Mouse (Mus musculus) MEL (cell line): ENCODE data around the gene Qtrt2. TPM values are rescaled to one million over a fixed set of nuclear protein-coding genes. Genes with fewer than 3 reads are reported as not detected.

Experiments
- DNase-seq: peaks from one replicate; pipeline ENCODE4 v3.0.0; 2011; ENCODE audit warnings: low read depth, low spot score
- H3K27ac ChIP-seq: 2 replicates; pipeline ENCODE4 v1.5.1; 2012; ENCODE audit warnings: low read depth, mild to moderate bottlenecking, control low read depth, low read length, moderate library complexity; ENCODE audit not compliant: control insufficient read depth
- H3K27me3 ChIP-seq, 2 experiments: fragments of 150-350 bp in 1 of 2; sonication (generic) in 1 of 2; 2 replicates each; pipeline ENCODE4 v1.6.1; 2012; ENCODE audit warnings: low read length in 2 of 2, mild to moderate bottlenecking in 2 of 2, improper control_type of control experiment in 1 of 2, moderate library complexity in 1 of 2; ENCODE audit not compliant: insufficient read depth in 2 of 2, control insufficient read depth in 1 of 2
- H3K36me3 ChIP-seq, 2 experiments: 2 replicates each; pipeline ENCODE4 v1.6.1; 2012 to 2014; ENCODE audit warnings: low read length in 2 of 2, improper control_type of control experiment in 1 of 2, inconsistent platforms in 1 of 2, mild to moderate bottlenecking in 1 of 2; ENCODE audit not compliant: insufficient read depth in 2 of 2, control insufficient read depth in 1 of 2
- H3K4me1 ChIP-seq, 2 experiments: fragments of 150-350 bp in 1 of 2; sonication (generic) in 1 of 2; 2 replicates each; pipeline ENCODE4 v1.6.1; 2012; ENCODE audit warnings: low read length in 2 of 2, improper control_type of control experiment in 1 of 2, mild to moderate bottlenecking in 1 of 2; ENCODE audit not compliant: insufficient read depth in 2 of 2, control insufficient read depth in 1 of 2
- H3K4me3 ChIP-seq, 2 experiments: fragments of 150-350 bp in 1 of 2; sonication (generic) in 1 of 2; 2 replicates each; pipeline ENCODE4 v1.5.1; 2012; ENCODE audit warnings: low read depth in 2 of 2, low read length in 2 of 2, mild to moderate bottlenecking in 2 of 2, moderate library complexity in 2 of 2, control low read depth in 1 of 2, improper control_type of control experiment in 1 of 2; ENCODE audit not compliant: control insufficient read depth in 1 of 2, insufficient read depth in 1 of 2
- H3K79me2 ChIP-seq: 2 replicates; pipeline ENCODE4 v1.6.1; 2012; ENCODE audit warnings: mild to moderate bottlenecking, low read length, moderate library complexity; ENCODE audit not compliant: control insufficient read depth, poor library complexity, insufficient read depth
- H3K9ac ChIP-seq: 2 replicates; pipeline ENCODE4 v1.6.1; 2012; ENCODE audit warnings: low read depth, mild to moderate bottlenecking, control low read depth, low read length, moderate library complexity; ENCODE audit not compliant: control insufficient read depth, poor library complexity, severe bottlenecking
- H3K9me3 ChIP-seq: fragments of 150-350 bp; sonication (generic); replicated peaks from 2 replicates; pipeline ENCODE4 v1.6.1; 2012; ENCODE audit warnings: mild to moderate bottlenecking, low read length, improper control_type of control experiment, moderate library complexity; ENCODE audit not compliant: insufficient read depth
- CHD1 ChIP-seq: IDR thresholded peaks from 2 replicates; pipeline ENCODE4 v1.6.1; 2012; ENCODE audit warnings: low read depth, mild to moderate bottlenecking, inconsistent platforms, low read length, improper control_type of control experiment
- CTCF ChIP-seq, 3 experiments: IDR thresholded peaks in 2 of 3; conservative IDR thresholded peaks in 1 of 3; 2 replicates each; pipeline ENCODE4 v1.5.1; 2011 to 2012; ENCODE audit warnings: low read length in 3 of 3, low read depth in 2 of 3, mild to moderate bottlenecking in 2 of 3, improper control_type of control experiment in 1 of 3, inconsistent platforms in 1 of 3, mixed read lengths in 1 of 3, moderate library complexity in 1 of 3; ENCODE audit not compliant: control insufficient read depth in 1 of 3, insufficient read depth in 1 of 3, poor library complexity in 1 of 3, severe bottlenecking in 1 of 3
- E2F4 ChIP-seq: IDR thresholded peaks from 2 replicates; pipeline ENCODE4 v1.6.1; 2011; ENCODE audit warnings: low read depth, low read length, improper control_type of control experiment, borderline replicate concordance
- ETS1 ChIP-seq: IDR thresholded peaks from 2 replicates; pipeline ENCODE4 v1.6.1; 2012; ENCODE audit warnings: low read depth, mild to moderate bottlenecking, inconsistent platforms, low read length, improper control_type of control experiment, moderate library complexity
- GABPA ChIP-seq: IDR thresholded peaks from 2 replicates; pipeline ENCODE4 v1.6.1; 2012; ENCODE audit warnings: low read depth, mild to moderate bottlenecking, inconsistent platforms, low read length, improper control_type of control experiment, moderate library complexity
- GATA1 ChIP-seq: IDR thresholded peaks from 2 replicates; pipeline ENCODE4 v1.6.1; 2011; ENCODE audit warnings: low read depth, low read length, improper control_type of control experiment
- KAT2A ChIP-seq: conservative IDR thresholded peaks from 2 replicates; pipeline ENCODE4 v1.6.1; 2012; ENCODE audit warnings: low read depth, low read length, improper control_type of control experiment, inconsistent platforms
- MAFK ChIP-seq: IDR thresholded peaks from 2 replicates; pipeline ENCODE4 v1.6.1; 2011; ENCODE audit warnings: low read depth, mild to moderate bottlenecking, low read length, improper control_type of control experiment, borderline replicate concordance
- MAX ChIP-seq: IDR thresholded peaks from 2 replicates; pipeline ENCODE4 v1.6.1; 2011; ENCODE audit warnings: low read length, improper control_type of control experiment
- MAZ ChIP-seq: IDR thresholded peaks from 2 replicates; pipeline ENCODE4 v1.6.1; 2012; ENCODE audit warnings: low read depth, mild to moderate bottlenecking, inconsistent platforms, low read length, improper control_type of control experiment
- MEF2A ChIP-seq: IDR thresholded peaks from 2 replicates; pipeline ENCODE4 v1.6.1; 2014; ENCODE audit warnings: low read depth, mild to moderate bottlenecking, inconsistent platforms, low read length, improper control_type of control experiment; ENCODE audit not compliant: poor library complexity, insufficient replicate concordance, severe bottlenecking; ENCODE audit errors: extremely low read depth
- MXI1 ChIP-seq: IDR thresholded peaks from 2 replicates; pipeline ENCODE4 v1.6.1; 2011; ENCODE audit warnings: mild to moderate bottlenecking, low read depth, low read length, improper control_type of control experiment
- MYB ChIP-seq: IDR thresholded peaks from 2 replicates; pipeline ENCODE4 v1.6.1; 2011; ENCODE audit warnings: mild to moderate bottlenecking, low read depth, low read length, improper control_type of control experiment
- MYC ChIP-seq: IDR thresholded peaks from 2 replicates; pipeline ENCODE4 v1.6.1; 2011; ENCODE audit warnings: low read depth, mild to moderate bottlenecking, low read length, improper control_type of control experiment, moderate library complexity
- NELFE ChIP-seq: IDR thresholded peaks from 2 replicates; pipeline ENCODE4 v1.6.1; 2011; ENCODE audit warnings: low read depth, low read length, improper control_type of control experiment
- POLR2A ChIP-seq, 2 experiments: IDR thresholded peaks; 2 replicates each; pipeline ENCODE4 v1.6.1; 2011 to 2012; ENCODE audit warnings: low read length in 2 of 2, mild to moderate bottlenecking in 2 of 2, control low read depth in 1 of 2, improper control_type of control experiment in 1 of 2, low read depth in 1 of 2, moderate library complexity in 1 of 2; ENCODE audit not compliant: control insufficient read depth in 1 of 2, insufficient read depth in 1 of 2, poor library complexity in 1 of 2
- POLR2AphosphoS5 ChIP-seq: IDR thresholded peaks from 2 replicates; pipeline ENCODE4 v1.6.1; 2012; ENCODE audit warnings: low read depth, borderline replicate concordance, mild to moderate bottlenecking, inconsistent platforms, low read length, moderate library complexity, mixed read lengths
- RAD21 ChIP-seq: IDR thresholded peaks from 2 replicates; pipeline ENCODE4 v1.6.1; 2011; ENCODE audit warnings: mild to moderate bottlenecking, low read depth, low read length, improper control_type of control experiment
- SIN3A ChIP-seq: IDR thresholded peaks from 2 replicates; pipeline ENCODE4 v1.6.1; 2012; ENCODE audit warnings: low read length, improper control_type of control experiment, inconsistent platforms
- UBTF ChIP-seq: IDR thresholded peaks from 2 replicates; pipeline ENCODE4 v1.6.1; 2012; ENCODE audit warnings: low read depth, mild to moderate bottlenecking, inconsistent platforms, low read length, improper control_type of control experiment, moderate library complexity, borderline replicate concordance; ENCODE audit not compliant: insufficient read depth
- USF2 ChIP-seq, 2 experiments: IDR thresholded peaks; 2 replicates each; pipeline ENCODE4 v1.6.1; 2011 to 2012; ENCODE audit warnings: improper control_type of control experiment in 2 of 2, low read length in 2 of 2, borderline replicate concordance in 1 of 2, inconsistent platforms in 1 of 2, low read depth in 1 of 2, mild to moderate bottlenecking in 1 of 2; ENCODE audit not compliant: insufficient read depth in 1 of 2
- ZC3H11A ChIP-seq: IDR thresholded peaks from 2 replicates; pipeline ENCODE4 v1.6.1; 2012; ENCODE audit warnings: low read depth, mild to moderate bottlenecking, inconsistent platforms, low read length, improper control_type of control experiment
- ZKSCAN1 ChIP-seq: IDR thresholded peaks from 2 replicates; pipeline ENCODE4 v1.6.1; 2012; ENCODE audit warnings: low read depth, mild to moderate bottlenecking, inconsistent platforms, low read length, improper control_type of control experiment, moderate library complexity
- ZMIZ1 ChIP-seq: IDR thresholded peaks from 2 replicates; pipeline ENCODE4 v1.6.1; 2012; ENCODE audit warnings: low read depth, mild to moderate bottlenecking, inconsistent platforms, low read length, improper control_type of control experiment, moderate library complexity
- ZNF384 ChIP-seq: IDR thresholded peaks from 2 replicates; pipeline ENCODE4 v1.6.1; 2012; ENCODE audit warnings: low read depth, mild to moderate bottlenecking, inconsistent platforms, low read length, improper control_type of control experiment
- polyA plus RNA-seq, 2 experiments: library from polyadenylated mRNA; stranded (reverse) in 1 of 2; unstranded in 1 of 2; fragments of >175 nt in 1 of 2; fragments of >200 nt in 1 of 2; gene quantifications; 2 replicates each; pipeline versions ENCODE4 v1.2.1 to v1.2.4; 2012; ENCODE audit warnings: low replicate concordance in 2 of 2, low read depth in 1 of 2; ENCODE audit not compliant: insufficient read length in 2 of 2, insufficient read depth in 1 of 2, missing spikeins in 1 of 2
- total RNA-seq: library from RNA; depleted of rRNA; stranded (reverse); fragments of 300-350 nt; gene quantifications from 2 replicates; pipeline ENCODE4 v1.2.3, GENCODE M21; 2012

Qtrt2 gene
- total and polyA plus RNA-seq, 3 experiments = 37.6 to 68.4 (median 47.9) TPM

DNA sequence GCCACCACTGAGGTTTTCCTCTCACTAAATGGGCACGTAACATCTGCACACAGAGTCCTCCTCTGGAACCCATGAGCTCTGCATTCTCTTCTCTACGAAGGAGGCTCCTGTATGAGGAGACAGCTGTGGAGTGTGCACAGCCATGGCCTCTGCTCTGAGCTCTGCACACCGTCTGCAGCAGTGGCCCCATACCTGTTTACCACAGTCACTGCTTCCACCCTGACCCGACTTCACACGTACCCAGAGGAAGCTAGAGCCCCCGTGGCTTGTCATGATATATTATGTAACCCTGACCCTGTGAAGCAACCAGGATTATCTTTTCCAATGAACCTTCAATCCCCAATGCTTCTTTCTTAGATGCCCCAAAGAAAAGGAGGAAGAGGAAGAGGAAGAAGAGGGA is 46.8 kb downstream of the Qtrt2 start:
- H3K9me3 ChIP-seq = no peaks in the 10 kb centered on the region
- TF ChIP-seq ETS1 (no peak), MAZ (no peak), GATA1 (no peak), KAT2A (no peak), CHD1 (no peak), SIN3A (no peak), ZC3H11A (no peak), CTCF (IDR thresholded peaks at IDR 0.05 in 2 of 3, conservative IDR thresholded peaks at IDR 0.05 in 1 of 3; ENCODE audit: control insufficient read depth in 1 of 3, insufficient read depth in 1 of 3, low read depth in 2 of 3, low read length in 3 of 3, poor library complexity in 1 of 3, severe bottlenecking in 1 of 3) (no peak), MYB (no peak), GABPA (no peak), MYC (no peak), RAD21 (no peak), MXI1 (no peak), UBTF (no peak), E2F4 (no peak), MAFK (no peak), ZMIZ1 (no peak)
- DNase-seq = no peak
- H3K27ac ChIP-seq = no peak overlapping the region
- H3K4me3 ChIP-seq = no peak overlapping the region
- H3K4me1 ChIP-seq = no peaks in the 10 kb centered on the region
- no peaks in the 10 kb centered on the region for H3K27me3 ChIP-seq
- peaks cover 0 to 1% of the 10 kb centered on the region in 2 experiments for H3K36me3 ChIP-seq
- no peak overlapping the region for H3K9ac ChIP-seq
- peaks cover 6% of the 10 kb centered on the region; the same call in 1 of the 2 replicates for H3K79me2 ChIP-seq

DNA sequence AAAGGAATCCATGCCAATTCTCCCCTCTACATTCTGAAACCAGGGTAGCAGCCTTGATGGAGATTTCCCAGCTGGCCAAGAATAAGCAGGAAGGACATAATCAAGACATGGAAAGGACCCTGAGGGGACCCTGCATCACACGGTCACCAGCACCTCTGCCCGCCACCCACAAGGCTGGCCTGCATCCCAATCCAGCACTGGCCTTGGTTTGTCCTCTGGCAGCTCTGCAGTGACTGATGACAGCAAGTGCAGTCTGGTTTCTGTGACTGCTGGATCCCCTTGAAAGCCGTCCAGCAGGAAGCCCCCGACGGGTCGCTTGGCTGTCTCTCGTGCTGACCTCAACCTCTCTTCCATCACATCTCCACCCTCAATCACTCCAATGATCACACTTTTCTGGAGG is 55.2 kb downstream of the Qtrt2 start:
- peaks cover 0 to 7% of the 10 kb centered on the region in 2 experiments for H3K36me3 ChIP-seq
- TF ChIP-seq MEF2A (no peak), ETS1 (no peak), MYC (no peak), POLR2AphosphoS5 (no peak), KAT2A (no peak), ZNF384 (no peak), USF2 (IDR thresholded peaks at IDR 0.05; ENCODE audit: borderline replicate concordance in 1 of 2, insufficient read depth in 1 of 2, low read depth in 1 of 2, low read length in 2 of 2) (no peak), MAX (no peak), SIN3A (no peak), ZKSCAN1 (no peak), CTCF (IDR thresholded peaks at IDR 0.05 in 2 of 3, conservative IDR thresholded peaks at IDR 0.05 in 1 of 3; ENCODE audit: control insufficient read depth in 1 of 3, insufficient read depth in 1 of 3, low read depth in 2 of 3, low read length in 3 of 3, poor library complexity in 1 of 3, severe bottlenecking in 1 of 3) (no peak), ZC3H11A (no peak), POLR2A (IDR thresholded peaks at IDR 0.05; ENCODE audit: control insufficient read depth in 1 of 2, insufficient read depth in 1 of 2, low read depth in 1 of 2, low read length in 2 of 2, poor library complexity in 1 of 2) (no peak), NELFE (no peak), E2F4 (no peak), GABPA (no peak), CHD1 (no peak)
- TF ChIP-seq, all 39 proteins: peak for 0
- no peak overlapping the region for H3K27ac ChIP-seq
- H3K9ac ChIP-seq = no peak overlapping the region
- no peak for DNase-seq
- 0 out of 4 replicates have a peak, but pooled peaks cover 0 to 1% of the 10 kb centered on the region in 2 experiments for H3K4me1 ChIP-seq
- no peak overlapping the region for H3K4me3 ChIP-seq
- no peaks in the 10 kb centered on the region for H3K27me3 ChIP-seq
- no peaks in the 10 kb centered on the region for H3K79me2 ChIP-seq
- no peaks in the 10 kb centered on the region for H3K9me3 ChIP-seq
